Mouse (Mus musculus) myocyte (in vitro differentiated cells): ENCODE data around the gene Abhd15. TPM values are rescaled to one million over a fixed set of nuclear protein-coding genes. Genes with fewer than 3 reads are reported as not detected.

Source experiments
- H3K27me3 ChIP-seq: one replicate; pipeline ENCODE4 v1.6.1; 2011; ENCODE audit not compliant: control insufficient read depth, insufficient read depth, insufficient read length
- H3K36me3 ChIP-seq: one replicate; pipeline ENCODE4 v1.6.1; 2011; ENCODE audit not compliant: control insufficient read depth, insufficient read depth
- H3K4me2 ChIP-seq: one replicate; pipeline ENCODE4 v1.6.1; 2011; ENCODE audit warnings: low read depth, control low read depth
- H3K4me3 ChIP-seq: one replicate; pipeline ENCODE4 v1.5.1; 2011; ENCODE audit warnings: mild to moderate bottlenecking, control low read depth, moderate library complexity
- H3K79me2 ChIP-seq: one replicate; pipeline ENCODE4 v1.6.1; 2011; ENCODE audit not compliant: control insufficient read depth, insufficient read depth
- H3ac ChIP-seq: one replicate; pipeline ENCODE4 v1.6.1; 2011; ENCODE audit not compliant: control insufficient read depth, insufficient read length
- CEBPB ChIP-seq: IDR thresholded peaks from 2 replicates; pipeline ENCODE4 v1.6.1; 2011; ENCODE audit warnings: mild to moderate bottlenecking, moderate library complexity; ENCODE audit not compliant: poor library complexity, insufficient read depth, severe bottlenecking
- E2F4 ChIP-seq: IDR thresholded peaks from one replicate; pipeline ENCODE4 v1.6.1; 2011; ENCODE audit warnings: mild to moderate bottlenecking, control low read depth, moderate library complexity; ENCODE audit not compliant: insufficient read depth
- MAX ChIP-seq: IDR thresholded peaks from one replicate; pipeline ENCODE4 v1.6.1; 2011; ENCODE audit warnings: low read depth, mild to moderate bottlenecking, control low read depth
- MYOD1 ChIP-seq, 3 experiments: IDR thresholded peaks; one replicate each; pipeline ENCODE4 v1.6.1; 2011; ENCODE audit warnings: control low read depth in 2 of 3, low read depth in 2 of 3, mild to moderate bottlenecking in 2 of 3, moderate library complexity in 1 of 3; ENCODE audit not compliant: insufficient read length in 2 of 3, control insufficient read depth in 1 of 3
- MYOG ChIP-seq, 3 experiments: IDR thresholded peaks; one replicate each; pipeline ENCODE4 v1.6.1; 2011; ENCODE audit warnings: control low read depth in 2 of 3, low read depth in 2 of 3, mild to moderate bottlenecking in 2 of 3; ENCODE audit not compliant: insufficient read length in 2 of 3, control insufficient read depth in 1 of 3, insufficient read depth in 1 of 3
- POLR2A ChIP-seq: IDR thresholded peaks from one replicate; pipeline ENCODE4 v1.6.1; 2011; ENCODE audit warnings: low read depth, mild to moderate bottlenecking, control low read depth, moderate library complexity; ENCODE audit not compliant: insufficient read length
- POLR2AphosphoS2 ChIP-seq: IDR thresholded peaks from one replicate; pipeline ENCODE4 v1.6.1; 2011; ENCODE audit warnings: low read depth, control low read depth; ENCODE audit not compliant: insufficient read length
- REST ChIP-seq: IDR thresholded peaks from one replicate; pipeline ENCODE4 v1.6.1; 2011; ENCODE audit warnings: mild to moderate bottlenecking, control low read depth, moderate library complexity; ENCODE audit not compliant: insufficient read depth, insufficient read length
- SRF ChIP-seq: IDR thresholded peaks from one replicate; pipeline ENCODE4 v1.6.1; 2011; ENCODE audit warnings: low read depth; ENCODE audit not compliant: control insufficient read depth, insufficient read length
- TCF12 ChIP-seq: IDR thresholded peaks from one replicate; pipeline ENCODE4 v1.6.1; 2011; ENCODE audit warnings: mild to moderate bottlenecking, control low read depth; ENCODE audit not compliant: poor library complexity, insufficient read depth, severe bottlenecking
- TCF3 ChIP-seq: IDR thresholded peaks from one replicate; pipeline ENCODE4 v1.6.1; 2011; ENCODE audit warnings: low read depth, control low read depth; ENCODE audit not compliant: insufficient read length
- USF1 ChIP-seq: IDR thresholded peaks from one replicate; pipeline ENCODE4 v1.6.1; 2011; ENCODE audit warnings: low read depth, mild to moderate bottlenecking, control low read depth, moderate library complexity
- polyA plus RNA-seq: library from polyadenylated mRNA; unstranded; fragments of >200 nt; fragmentation: generic; extraction: Trizol; gene quantifications from one replicate; pipeline ENCODE4 v1.2.1, GENCODE M21; 2012; ENCODE audit warnings: missing spikeins

Abhd15 gene
- polyA plus RNA-seq, 1 experiment: 1.4 TPM

DNA sequence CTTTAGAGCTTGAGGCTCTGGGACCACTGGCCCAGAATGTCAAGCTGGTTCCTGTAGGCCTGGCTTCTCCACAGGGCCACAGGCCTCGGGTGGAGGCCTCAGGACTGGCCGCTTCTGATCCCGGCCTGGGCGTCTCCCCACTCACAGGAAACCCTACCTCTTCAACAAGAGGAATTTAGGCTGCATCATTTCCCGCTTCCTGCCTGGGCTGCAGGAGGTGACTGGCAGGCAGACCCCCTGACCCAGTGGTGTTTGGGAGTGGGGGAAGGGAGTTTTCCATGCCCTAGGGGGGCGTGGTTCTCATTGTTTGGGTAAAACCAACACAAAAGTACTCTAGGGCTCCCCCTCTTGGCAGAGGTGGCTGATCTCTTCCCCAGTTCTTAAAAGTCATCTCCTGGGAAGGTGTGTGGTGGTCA lies 17.6 kb upstream of the Abhd15 start:
- Histone ChIP-seq H3K79me2 (peaks cover 55% of the 10 kb centered on the region), H3K4me2 (no peak overlapping the region), H3K27me3 (no peaks in the 10 kb centered on the region), H3K4me3 (no peak overlapping the region), H3ac (no peak overlapping the region), H3K36me3 (peaks cover 5% of the 10 kb centered on the region)
- TF ChIP-seq REST: no peak
- no peak for TF ChIP-seq MAX
- TF ChIP-seq SRF: no peak
- TF ChIP-seq TCF3: no peak
- no peak for TF ChIP-seq POLR2AphosphoS2
- TF ChIP-seq USF1: no peak
- no peak for TF ChIP-seq MYOG (IDR thresholded peaks at IDR 0.05; ENCODE audit: control insufficient read depth in 1 of 3, insufficient read depth in 1 of 3, insufficient read length in 2 of 3, low read depth in 2 of 3)
- no peak for TF ChIP-seq MYOD1 (IDR thresholded peaks at IDR 0.05; ENCODE audit: control insufficient read depth in 1 of 3, insufficient read length in 2 of 3, low read depth in 2 of 3)
- TF ChIP-seq CEBPB: no peak
- no peak for TF ChIP-seq POLR2A
- no peak for TF ChIP-seq E2F4
- no peak for TF ChIP-seq TCF12

DNA sequence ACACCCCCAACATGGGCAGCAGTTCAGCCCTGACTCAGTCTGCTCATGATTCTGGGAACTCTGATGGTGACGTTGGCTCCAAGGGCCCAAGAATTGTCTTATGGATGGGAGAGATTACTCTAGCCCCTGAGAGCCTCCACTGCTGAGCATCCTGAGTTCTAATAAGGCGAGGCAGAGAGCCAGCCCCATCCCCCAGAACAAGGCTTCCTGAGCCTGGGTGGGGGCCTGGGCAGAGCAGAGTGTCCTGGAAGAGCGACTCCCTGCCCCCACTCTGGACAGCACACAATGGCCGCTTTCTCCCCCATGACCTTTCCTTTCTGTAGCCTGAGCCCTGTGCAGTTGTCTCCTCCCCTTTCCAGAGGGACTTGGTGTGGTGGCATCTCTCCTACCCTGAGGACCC lies 17.1 kb upstream of the Abhd15 start:
- Histone ChIP-seq H3K4me2 (no peak overlapping the region), H3ac (no peak overlapping the region), H3K36me3 (peaks cover 7% of the 10 kb centered on the region), H3K79me2 (peaks cover 55% of the 10 kb centered on the region), H3K27me3 (no peaks in the 10 kb centered on the region), H3K4me3 (no peak overlapping the region)
- TF ChIP-seq CEBPB (no peak), USF1 (no peak), E2F4 (no peak), POLR2AphosphoS2 (no peak), MAX (no peak), TCF12 (no peak)

DNA sequence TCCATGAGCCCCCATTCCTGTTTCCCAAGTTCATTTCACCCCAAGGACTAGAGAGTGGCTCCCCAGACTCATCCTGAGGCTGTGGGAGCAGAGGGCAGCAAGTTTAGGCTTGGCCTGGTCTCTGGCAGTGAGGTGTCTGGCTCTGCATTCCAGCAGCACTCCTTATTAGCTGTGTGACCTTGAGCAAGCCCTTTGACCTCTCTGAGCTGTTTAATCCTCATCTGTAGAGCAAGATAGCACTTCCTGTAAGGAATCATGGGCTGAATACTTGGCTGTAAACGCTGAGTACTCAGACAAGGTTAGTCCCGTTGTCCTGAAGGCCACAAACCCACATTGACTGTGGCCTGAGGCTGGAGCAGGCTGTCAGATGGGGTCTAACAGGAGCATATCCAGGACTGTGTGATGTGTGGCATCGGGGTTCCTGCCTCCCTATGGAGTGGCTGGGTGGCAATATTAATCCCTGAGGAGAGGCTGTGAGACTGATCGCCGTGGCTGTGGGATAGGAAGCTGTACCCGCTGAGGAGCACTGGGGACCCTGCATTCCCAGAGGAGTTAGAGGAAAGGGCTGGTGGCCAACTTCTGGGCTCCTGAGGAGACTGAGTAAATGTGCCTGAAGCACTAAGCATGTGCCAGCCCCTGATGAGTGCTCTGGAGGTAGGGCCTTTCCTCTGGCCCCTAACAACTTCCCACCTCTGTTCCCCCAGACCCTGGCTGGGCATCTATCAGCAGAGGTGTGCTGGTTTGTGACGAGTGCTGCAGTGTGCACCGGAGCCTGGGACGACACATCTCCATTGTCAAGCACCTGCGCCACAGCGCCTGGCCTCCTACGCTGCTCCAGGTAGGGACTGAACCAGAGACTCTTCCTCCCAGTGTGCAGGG lies 16.4 kb upstream of the Abhd15 start:
- Histone ChIP-seq H3K4me3 (no peak overlapping the region), H3K36me3 (peaks cover 7% of the 10 kb centered on the region)
- TF ChIP-seq TCF12: no peak
- TF ChIP-seq REST: no peak
- no peak for TF ChIP-seq E2F4
- no peak for TF ChIP-seq MYOG (IDR thresholded peaks at IDR 0.05; ENCODE audit: control insufficient read depth in 1 of 3, insufficient read depth in 1 of 3, insufficient read length in 2 of 3, low read depth in 2 of 3)
- TF ChIP-seq SRF: no peak

DNA sequence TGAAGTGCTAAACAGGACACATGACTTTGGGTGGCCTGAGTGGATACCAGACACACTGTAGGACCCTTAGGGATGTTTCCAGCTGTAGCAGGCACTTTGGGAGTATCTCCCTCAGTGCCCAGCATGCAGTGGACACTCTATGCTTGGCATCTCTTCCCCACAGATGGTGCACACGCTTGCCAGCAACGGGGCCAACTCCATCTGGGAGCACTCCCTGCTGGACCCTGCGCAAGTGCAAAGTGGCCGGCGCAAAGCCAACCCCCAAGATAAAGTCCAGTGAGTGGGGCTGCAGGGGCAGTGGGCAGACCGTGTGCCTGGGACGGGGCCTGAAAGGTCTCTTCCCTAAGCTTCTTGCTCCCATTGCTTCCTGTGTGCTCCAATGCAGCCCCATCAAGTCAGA lies 15.6 kb upstream of the Abhd15 start:
- TF ChIP-seq SRF (no peak), POLR2AphosphoS2 (no peak), CEBPB (no peak), E2F4 (no peak), MYOD1 (IDR thresholded peaks at IDR 0.05; ENCODE audit: control insufficient read depth in 1 of 3, insufficient read length in 2 of 3, low read depth in 2 of 3) (no peak), MYOG (IDR thresholded peaks at IDR 0.05; ENCODE audit: control insufficient read depth in 1 of 3, insufficient read depth in 1 of 3, insufficient read length in 2 of 3, low read depth in 2 of 3) (no peak), TCF12 (no peak), TCF3 (no peak), MAX (no peak), USF1 (no peak), POLR2A (no peak), REST (no peak)
- no peak overlapping the region for H3K4me3 ChIP-seq
- H3ac ChIP-seq: no peak overlapping the region
- H3K79me2 ChIP-seq: peaks cover 48% of the 10 kb centered on the region
- peaks cover 7% of the 10 kb centered on the region for H3K36me3 ChIP-seq
- no peaks in the 10 kb centered on the region for H3K27me3 ChIP-seq
- H3K4me2 ChIP-seq: no peak overlapping the region

More for the DNA sequence above, 16.4 kb upstream of the Abhd15 start:
- H3ac ChIP-seq: no peak overlapping the region
- H3K4me2 ChIP-seq: no peak overlapping the region
- peaks cover 55% of the 10 kb centered on the region for H3K79me2 ChIP-seq
- H3K27me3 ChIP-seq: no peaks in the 10 kb centered on the region
